Mouse (Mus musculus): Measurements from ENCODE around the gene Zfp963. TPM values are rescaled to one million over a fixed set of nuclear protein-coding genes. Genes with fewer than 3 reads are reported as not detected.

Zfp963 gene
- polyA plus RNA-seq, 2 experiments, result 8.2 to 9.3 TPM

DNA sequence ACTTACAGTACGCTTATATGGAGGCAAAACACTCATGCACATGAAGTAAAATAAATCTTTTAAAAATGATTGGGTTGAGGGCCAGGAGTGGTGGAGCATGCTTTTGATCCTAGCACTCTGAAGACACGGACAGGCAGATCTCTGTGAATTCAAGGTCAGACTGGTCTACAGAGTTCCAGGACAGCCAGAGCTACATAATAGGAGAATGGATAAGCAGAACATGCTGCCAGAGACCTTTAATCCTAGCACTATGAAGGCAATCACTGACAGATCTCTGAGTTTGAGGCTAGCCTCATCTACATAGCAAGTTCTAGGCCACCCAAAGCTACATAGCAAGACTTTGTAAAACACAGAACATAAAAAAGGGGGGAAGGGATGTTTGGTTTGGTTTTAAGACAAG is 22.3 kb upstream of the Zfp963 start:
- H3K4me2 ChIP-seq (replicated peaks; ENCODE audit: low read depth, low read length, severe bottlenecking), result no peak overlapping the region
- WGBS, result 88% methylated on average over 2 of the region's 2 CpGs

DNA sequence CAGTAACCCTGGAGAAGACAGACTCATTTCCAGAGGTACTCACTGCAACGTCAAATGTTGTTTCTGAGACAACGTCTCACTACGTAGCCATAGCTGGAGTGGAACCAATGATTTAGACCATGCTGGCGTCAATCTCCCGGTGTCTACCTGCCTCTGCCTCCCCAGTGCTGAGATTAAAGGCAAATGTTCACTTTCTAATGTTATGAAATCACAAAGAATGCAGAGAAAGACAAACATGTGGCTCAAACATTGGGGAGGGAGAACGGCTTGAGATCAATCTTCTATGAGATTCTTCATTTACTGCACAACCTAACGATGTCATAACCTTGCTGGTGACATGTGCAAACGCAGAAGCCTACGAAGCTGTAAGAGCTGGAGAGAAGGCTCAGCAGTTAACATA is 21.5 kb upstream of the Zfp963 start:
- no peak for DNase-seq (ENCODE audit: low spot score)
- Histone ChIP-seq H3K9me3 (ENCODE audit: control insufficient read depth, low read length) (peaks cover under 1% of the 10 kb centered on the region; the same call in 1 of the 2 replicates), H3K9ac (ENCODE audit: low read depth, low read length, severe bottlenecking) (no peak overlapping the region), H3K27me3 (ENCODE audit: control insufficient read depth, insufficient read depth, low read length) (no peaks in the 10 kb centered on the region), H3K4me1 (ENCODE audit: control insufficient read depth, insufficient read depth, low read length) (peaks cover 15% of the 10 kb centered on the region), H3K27ac (replicated peaks; ENCODE audit: low read depth, low read length) (no peak overlapping the region), H3K36me3 (ENCODE audit: control insufficient read depth, insufficient read depth, low read length) (peaks cover 35% of the 10 kb centered on the region), H3K4me2 (replicated peaks; ENCODE audit: low read depth, low read length, severe bottlenecking) (no peak overlapping the region), H3K4me3 (replicated peaks; ENCODE audit: low read length) (no peak overlapping the region)
- WGBS, result 73% methylated on average over 9 of the region's 9 CpGs
- no peak for TF ChIP-seq POLR2A (IDR thresholded peaks at IDR 0.05; ENCODE audit: borderline replicate concordance, extremely low read depth, insufficient read depth, insufficient read length)
- no peak for ATAC-seq (ENCODE audit: low FRiP score, low read depth)

More for the DNA sequence above, 22.3 kb upstream of the Zfp963 start:
- Histone ChIP-seq H3K9ac (ENCODE audit: low read depth, low read length, severe bottlenecking) (no peak overlapping the region), H3K36me3 (ENCODE audit: control insufficient read depth, insufficient read depth, low read length) (peaks cover 26% of the 10 kb centered on the region), H3K4me1 (ENCODE audit: control insufficient read depth, insufficient read depth, low read length) (peaks cover 15% of the 10 kb centered on the region), H3K4me3 (replicated peaks; ENCODE audit: low read length) (no peak overlapping the region), H3K27me3 (ENCODE audit: control insufficient read depth, insufficient read depth, low read length) (no peaks in the 10 kb centered on the region), H3K9me3 (ENCODE audit: control insufficient read depth, low read length) (no peaks in the 10 kb centered on the region), H3K27ac (replicated peaks; ENCODE audit: low read depth, low read length) (no peak overlapping the region)
- DNase-seq (ENCODE audit: low spot score) (no peak), ATAC-seq (ENCODE audit: low FRiP score, low read depth) (no peak)
- no peak for TF ChIP-seq POLR2A (IDR thresholded peaks at IDR 0.05; ENCODE audit: borderline replicate concordance, extremely low read depth, insufficient read depth, insufficient read length)

GRCm38 (mm10) chr8:69761814-69762445 is 12.2 kb upstream of the Zfp963 start:
- Histone ChIP-seq H3K4me1 (ENCODE audit: control insufficient read depth, insufficient read depth, low read length) (no peaks in the 10 kb centered on the region), H3K4me2 (replicated peaks; ENCODE audit: low read depth, low read length, severe bottlenecking) (no peak overlapping the region), H3K27ac (replicated peaks; ENCODE audit: low read depth, low read length) (no peak overlapping the region), H3K9ac (ENCODE audit: low read depth, low read length, severe bottlenecking) (no peak overlapping the region), H3K4me3 (replicated peaks; ENCODE audit: low read length) (no peak overlapping the region), H3K27me3 (ENCODE audit: control insufficient read depth, insufficient read depth, low read length) (no peaks in the 10 kb centered on the region), H3K9me3 (ENCODE audit: control insufficient read depth, low read length) (peaks cover 3% of the 10 kb centered on the region; the same call in 1 of the 2 replicates), H3K36me3 (ENCODE audit: control insufficient read depth, insufficient read depth, low read length) (peaks cover 63% of the 10 kb centered on the region)
- 90% methylated on average over 4 of the region's 4 CpGs for WGBS
- ATAC-seq (ENCODE audit: low FRiP score, low read depth) (no peak), DNase-seq (ENCODE audit: low spot score) (no peak)
- TF ChIP-seq POLR2A (IDR thresholded peaks at IDR 0.05; ENCODE audit: borderline replicate concordance, extremely low read depth, insufficient read depth, insufficient read length), result no peak

DNA sequence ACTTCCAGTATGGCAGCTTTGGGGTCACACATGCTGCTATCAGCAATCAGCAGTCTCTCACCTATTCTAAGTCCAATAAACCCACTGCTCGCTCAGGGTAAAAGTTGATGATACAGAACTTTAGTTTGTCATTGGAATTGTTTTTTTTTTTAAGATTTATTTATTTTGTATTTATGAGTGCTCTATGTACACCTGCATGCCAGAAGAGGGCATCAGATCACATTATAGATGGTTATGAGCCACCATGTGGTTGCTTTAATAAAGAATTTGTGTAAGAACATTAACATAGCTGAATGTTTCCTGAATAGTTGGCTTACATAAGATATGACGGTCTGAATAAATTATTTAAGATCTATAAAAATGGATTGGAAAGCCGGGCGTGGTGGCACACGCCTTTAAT is 8.5 kb upstream of the Zfp963 start:
- Histone ChIP-seq H3K4me1 (ENCODE audit: control insufficient read depth, insufficient read depth, low read length) (no peaks in the 10 kb centered on the region), H3K9ac (ENCODE audit: low read depth, low read length, severe bottlenecking) (no peak overlapping the region), H3K27ac (replicated peaks; ENCODE audit: low read depth, low read length) (no peak overlapping the region), H3K4me2 (replicated peaks; ENCODE audit: low read depth, low read length, severe bottlenecking) (no peak overlapping the region), H3K4me3 (replicated peaks; ENCODE audit: low read length) (no peak overlapping the region), H3K36me3 (ENCODE audit: control insufficient read depth, insufficient read depth, low read length) (peaks cover 38% of the 10 kb centered on the region), H3K9me3 (ENCODE audit: control insufficient read depth, low read length) (no peaks in the 10 kb centered on the region), H3K27me3 (ENCODE audit: control insufficient read depth, insufficient read depth, low read length) (no peaks in the 10 kb centered on the region)
- WGBS, result 93% methylated on average over 5 of the region's 5 CpGs
- ATAC-seq (ENCODE audit: low FRiP score, low read depth), result no peak
- TF ChIP-seq POLR2A (IDR thresholded peaks at IDR 0.05; ENCODE audit: borderline replicate concordance, extremely low read depth, insufficient read depth, insufficient read length), result no peak
- no peak for DNase-seq (ENCODE audit: low spot score)

DNA sequence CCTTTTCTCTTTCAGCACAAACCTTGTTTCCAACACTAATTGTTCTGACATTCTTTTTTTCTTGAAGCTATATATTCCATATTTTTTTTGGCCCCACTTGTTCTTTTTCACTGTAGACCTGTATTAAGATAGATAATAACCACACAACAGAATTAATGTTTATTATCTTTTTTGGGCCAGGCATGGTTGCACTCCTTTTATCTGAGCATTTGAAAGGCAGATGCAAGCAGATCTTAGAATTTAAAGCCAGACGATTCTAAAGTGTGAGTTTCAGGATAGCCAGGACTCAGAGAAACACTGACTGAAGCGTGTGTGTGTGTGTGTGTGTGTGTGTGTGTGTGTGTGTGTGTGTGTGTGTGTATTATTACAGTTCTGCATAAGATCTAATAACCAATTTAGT is 2.7 kb upstream of the Zfp963 start:
- no peak overlapping the region for H3K4me3 ChIP-seq (replicated peaks; ENCODE audit: low read length)

More for the DNA sequence above, 2.7 kb upstream of the Zfp963 start:
- H3K9ac ChIP-seq (ENCODE audit: low read depth, low read length, severe bottlenecking), result no peak overlapping the region
- 94% methylated on average over 2 of the region's 2 CpGs for WGBS
- DNase-seq (ENCODE audit: low spot score) (no peak), ATAC-seq (ENCODE audit: low FRiP score, low read depth) (no peak)
- no peaks in the 10 kb centered on the region for H3K27me3 ChIP-seq (ENCODE audit: control insufficient read depth, insufficient read depth, low read length)
- H3K9me3 ChIP-seq (ENCODE audit: control insufficient read depth, low read length), result no peaks in the 10 kb centered on the region
- TF ChIP-seq POLR2A (IDR thresholded peaks at IDR 0.05; ENCODE audit: borderline replicate concordance, extremely low read depth, insufficient read depth, insufficient read length), result no peak
- peaks cover 15% of the 10 kb centered on the region for H3K36me3 ChIP-seq (ENCODE audit: control insufficient read depth, insufficient read depth, low read length)
- H3K27ac ChIP-seq (replicated peaks; ENCODE audit: low read depth, low read length), result no peak overlapping the region
- peaks cover 7% of the 10 kb centered on the region for H3K4me1 ChIP-seq (ENCODE audit: control insufficient read depth, insufficient read depth, low read length)
- H3K4me2 ChIP-seq (replicated peaks; ENCODE audit: low read depth, low read length, severe bottlenecking), result no peak overlapping the region
